Mouse (Mus musculus) brain, embryonic 14.5 days (tissue): ENCODE measurements around the gene Adora3.

ENCODE experiments used
- CTCF ChIP-seq: fragments of 200-500 bp; IDR thresholded peaks from 2 replicates; pipeline ENCODE4 v1.5.1; 2012; ENCODE audit warnings: inconsistent platforms, mild to moderate bottlenecking, moderate library complexity, borderline replicate concordance; ENCODE audit not compliant: insufficient read depth, insufficient read length; ENCODE audit errors: extremely low read depth
- POLR2A ChIP-seq: fragments of 200-500 bp; IDR thresholded peaks from 2 replicates; pipeline ENCODE4 v1.6.1; 2012; ENCODE audit warnings: mild to moderate bottlenecking, inconsistent platforms, borderline replicate concordance; ENCODE audit not compliant: poor library complexity, insufficient read depth, insufficient read length, severe bottlenecking; ENCODE audit errors: extremely low read depth

GRCm38 (mm10) chr3:105957235-105957634 is 86.6 kb downstream of the Adora3 start:
- TF ChIP-seq POLR2A, result no peak
- TF ChIP-seq CTCF, result no peak
